ENCODE assay signal across 21 mouse cellular contexts in the genomic region with DNA sequence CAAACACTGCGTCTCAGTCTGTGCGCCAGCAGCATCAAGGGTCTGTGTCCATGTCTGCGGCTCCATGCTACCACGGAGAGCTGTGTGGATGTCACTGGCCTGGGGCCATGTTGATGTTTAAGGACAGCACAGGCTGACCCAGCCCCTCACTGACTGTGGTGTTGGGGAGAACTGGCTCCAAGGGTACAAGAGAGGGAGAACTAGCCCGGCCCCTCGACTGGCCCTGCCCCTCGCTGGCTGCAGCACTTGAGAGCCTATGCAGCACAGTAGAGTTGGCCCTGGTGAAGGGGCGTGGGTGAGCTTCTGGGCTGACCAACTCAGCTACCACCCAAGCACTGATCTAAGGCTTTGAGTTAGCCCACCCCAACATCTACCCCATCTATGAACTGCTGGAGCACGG. TPM values are rescaled to one million over a fixed set of nuclear protein-coding genes. Genes with fewer than 3 reads are reported as not detected.
A peak's percentile ranks its signal among the peaks of the same experiment; 100 is the strongest.
DNase-seq lines count a peak whose midpoint lies in the region; ATAC-seq and TF ChIP-seq lines count a peak whose summit lies in the region.
"Had no signal": no experiment of that assay in that cellular context is flagged by ENCODE, and none has a peak within 500 bp of the region (broad histone marks: within the 10 kb centered on the region; RNA-seq: fewer than 3 reads in every experiment).

No protein-coding gene starts in this region.

- H3K36me3 ChIP-seq in heart, embryonic 10.5 days: no peaks in the 10 kb centered on the region
- no peaks in the 10 kb centered on the region for H3K36me3 ChIP-seq in megakaryocyte, embryonic 14.5 days (replicated peaks; ENCODE audit: low read length)
- H3K36me3 ChIP-seq in ES-Bruce4 (ENCODE audit: control insufficient read depth, insufficient read depth, low read length, poor library complexity, severe bottlenecking): no peaks in the 10 kb centered on the region
- no peaks in the 10 kb centered on the region for H3K36me3 ChIP-seq in limb, embryonic 10.5 days
- H3K36me3 ChIP-seq: limb, embryonic 12.5 days had no signal

- ATAC-seq in megakaryocyte, adult 5-6 weeks (ENCODE audit: poor library complexity, severe bottlenecking): no peak
- ATAC-seq: forebrain, embryonic 13.5 days had no signal

- H3K4me1 ChIP-seq in heart, embryonic 10.5 days: peaks cover 19% of the 10 kb centered on the region
- H3K4me1 ChIP-seq in megakaryocyte, embryonic 14.5 days: peaks cover 69% of the 10 kb centered on the region
- no peaks in the 10 kb centered on the region for H3K4me1 ChIP-seq in ES-Bruce4 (ENCODE audit: control insufficient read depth, insufficient read depth, low read length)
- peaks cover 19% of the 10 kb centered on the region for H3K4me1 ChIP-seq in limb, embryonic 10.5 days
- H3K4me1 ChIP-seq: forebrain, embryonic 13.5 days; limb, embryonic 12.5 days had no signal

- WGBS in heart, embryonic 10.5 days: 83% methylated on average over 9 of the region's 9 CpGs
- 91% methylated on average over 9 of the region's 9 CpGs for WGBS in limb, embryonic 10.5 days

- H3K9me3 ChIP-seq in heart, embryonic 10.5 days: no peaks in the 10 kb centered on the region
- H3K9me3 ChIP-seq in megakaryocyte, embryonic 14.5 days: no peaks in the 10 kb centered on the region
- H3K9me3 ChIP-seq in ES-Bruce4 (replicated peaks; ENCODE audit: control insufficient read depth, insufficient read depth, low read length, poor library complexity, severe bottlenecking): no peaks in the 10 kb centered on the region
- H3K9me3 ChIP-seq in limb, embryonic 10.5 days (replicated peaks): no peaks in the 10 kb centered on the region
- H3K9me3 ChIP-seq: forebrain, embryonic 13.5 days; limb, embryonic 12.5 days had no signal

- no peak for TF ChIP-seq POLR2A in ES-Bruce4 (IDR thresholded peaks at IDR 0.05; ENCODE audit: insufficient read depth, low read length)

- H3K27ac ChIP-seq in heart, embryonic 10.5 days: no peak overlapping the region; the same call in 1 of the 2 replicates
- H3K27ac ChIP-seq in ES-Bruce4 (ENCODE audit: insufficient read depth, low read length): no peak overlapping the region
- peak overlapping the region; percentile 27; the same call in 1 of the 2 replicates for H3K27ac ChIP-seq in limb, embryonic 10.5 days
- H3K27ac ChIP-seq: forebrain, embryonic 13.5 days; left cerebral cortex, adult 2 months; limb, embryonic 12.5 days; macrophage had no signal

- H3K9ac ChIP-seq in ES-Bruce4 (ENCODE audit: low read depth, poor library complexity, severe bottlenecking): peak overlapping the region; percentile 14
- H3K9ac ChIP-seq: forebrain, embryonic 13.5 days; limb, embryonic 12.5 days had no signal

- TF ChIP-seq CTCF in ES-Bruce4 (IDR thresholded peaks at IDR 0.05; ENCODE audit: low read depth, low read length): no peak

- DNase-seq in heart, embryonic 10.5 days (ENCODE audit: low spot score): peak; percentile 72
- DNase-seq in heart, adult 9 months (ENCODE audit: low spot score in 2 of 2): no peak
- DNase-seq in limb, embryonic 10.5 days (ENCODE audit: low spot score): no peak
- no peak for DNase-seq in adrenal gland, adult 18-20 months (ENCODE audit: low spot score in 2 of 2)
- DNase-seq in right cerebral cortex, postnatal 25 days: no peak
- DNase-seq: adrenal gland, postnatal 10 days; cerebellum, adult 18-20 months; cerebellum, postnatal 36 days; heart, adult 18-20 months; kidney, adult 2 months; lung, adult 2 months; thymus, adult 2 months had no signal

- H3K4me3 ChIP-seq in heart, embryonic 10.5 days: no peak overlapping the region
- H3K4me3 ChIP-seq in megakaryocyte, embryonic 14.5 days (replicated peaks): peak overlapping the region; percentile 24
- peak overlapping the region; percentile 70 for H3K4me3 ChIP-seq in ES-Bruce4 (ENCODE audit: low read depth, low read length)
- no peak overlapping the region for H3K4me3 ChIP-seq in limb, embryonic 10.5 days
- H3K4me3 ChIP-seq: forebrain, embryonic 13.5 days; left cerebral cortex, adult 2 months; limb, embryonic 12.5 days had no signal

- no peak for TF ChIP-seq EP300 in ES-Bruce4 (IDR thresholded peaks at IDR 0.05; ENCODE audit: insufficient read depth, low read depth, low read length)

- no peaks in the 10 kb centered on the region for H3K27me3 ChIP-seq in heart, embryonic 10.5 days (ENCODE audit: insufficient read depth, poor library complexity, severe bottlenecking)
- peaks cover 3% of the 10 kb centered on the region for H3K27me3 ChIP-seq in megakaryocyte, embryonic 14.5 days (replicated peaks)
- H3K27me3 ChIP-seq in ES-Bruce4 (ENCODE audit: control insufficient read depth, insufficient read depth, low read length, poor library complexity, severe bottlenecking): no peaks in the 10 kb centered on the region
- H3K27me3 ChIP-seq in limb, embryonic 10.5 days (ENCODE audit: low read depth, poor library complexity, severe bottlenecking): 0 out of 2 replicates have a peak, but pooled peaks cover 3% of the 10 kb centered on the region
- H3K27me3 ChIP-seq: forebrain, embryonic 13.5 days; limb, embryonic 12.5 days had no signal

RNA-seq across cellular contexts. Expression of a gene that starts 16.4 kb away (rescaled TPM):
- polyA plus RNA-seq in heart, embryonic 10.5 days (2016; fragmentation: Nextera tagmentation; extraction: Ambion mirVana): 37.2 and 39.6 TPM in 2 replicates
- 4.3 and 11.4 TPM in 2 replicates for polyA plus RNA-seq in megakaryocyte, embryonic 14.5 days (2012; ENCODE audit: insufficient read depth, low replicate concordance)
- 95.1 and 97.1 TPM in 2 replicates for total RNA-seq in megakaryocyte, adult 5-6 weeks (2015)
- 177 and 194 TPM in 2 replicates for total RNA-seq in megakaryocyte, adult 5-6 weeks (2017)
- polyA plus RNA-seq in ES-Bruce4 (2011; ENCODE audit: insufficient read depth, insufficient read length, low read depth, missing spikeins): 87.9 and 99.1 TPM in 2 replicates
- polyA plus RNA-seq in limb, embryonic 10.5 days (2016; fragmentation: Nextera tagmentation; extraction: Ambion mirVana): 34.6 and 47.5 TPM in 2 replicates
- total RNA-seq in adrenal gland, adult 18-20 months (2021): 10 to 100 TPM; 63.0 to 64.1 TPM

RNA-seq across cellular contexts. Expression of a gene that starts 57.3 kb away (rescaled TPM):
- polyA plus RNA-seq in heart, embryonic 10.5 days (2016; fragmentation: Nextera tagmentation; extraction: Ambion mirVana): not detected in 2 replicates
- 8.0 and 26.4 TPM in 2 replicates for polyA plus RNA-seq in megakaryocyte, embryonic 14.5 days (2012; ENCODE audit: insufficient read depth, low replicate concordance)
- not detected in 2 replicates for total RNA-seq in megakaryocyte, adult 5-6 weeks (2015)
- not detected in 2 replicates for total RNA-seq in megakaryocyte, adult 5-6 weeks (2017)
- polyA plus RNA-seq in ES-Bruce4 (2011; ENCODE audit: insufficient read depth, insufficient read length, low read depth, missing spikeins): not detected in 2 replicates
- not detected in 2 replicates for polyA plus RNA-seq in limb, embryonic 10.5 days (2016; fragmentation: Nextera tagmentation; extraction: Ambion mirVana)
- total RNA-seq in adrenal gland, adult 18-20 months (2021): not detected
- total RNA-seq: adrenal gland, postnatal 10 days; gastrocnemius, adult 18-20 months; heart, adult 18-20 months; left cerebral cortex, adult 2 months had no signal
- polyA plus RNA-seq: forebrain, embryonic 13.5 days; heart, embryonic 16.5 days; kidney, adult 2 months; limb, embryonic 12.5 days; lung, adult 2 months; macrophage; thymus, adult 2 months had no signal

Comparison
In these comparisons a context has a peak if more than half of its experiments do, and no peak if none do; other contexts are left out.
1. H3K4me3 ChIP-seq: peak in megakaryocyte, embryonic 14.5 days (single experiment) and ES-Bruce4 (single experiment); none in heart, embryonic 10.5 days (single experiment) and limb, embryonic 10.5 days (single experiment).